Mouse (Mus musculus) MEL (cell line): ENCODE data around the gene Sptbn4. TPM values are rescaled to one million over a fixed set of nuclear protein-coding genes. Genes with fewer than 3 reads are reported as not detected.

ENCODE experiments used
- DNase-seq: peaks from one replicate; pipeline ENCODE4 v3.0.0; 2011; ENCODE audit warnings: low read depth, low spot score
- H3K27ac ChIP-seq: 2 replicates; pipeline ENCODE4 v1.5.1; 2012; ENCODE audit warnings: low read depth, mild to moderate bottlenecking, control low read depth, low read length, moderate library complexity; ENCODE audit not compliant: control insufficient read depth
- H3K27me3 ChIP-seq, 2 experiments: fragments of 150-350 bp in 1 of 2; sonication (generic) in 1 of 2; 2 replicates each; pipeline ENCODE4 v1.6.1; 2012; ENCODE audit warnings: low read length in 2 of 2, mild to moderate bottlenecking in 2 of 2, improper control_type of control experiment in 1 of 2, moderate library complexity in 1 of 2; ENCODE audit not compliant: insufficient read depth in 2 of 2, control insufficient read depth in 1 of 2
- H3K36me3 ChIP-seq, 2 experiments: 2 replicates each; pipeline ENCODE4 v1.6.1; 2012 to 2014; ENCODE audit warnings: low read length in 2 of 2, improper control_type of control experiment in 1 of 2, inconsistent platforms in 1 of 2, mild to moderate bottlenecking in 1 of 2; ENCODE audit not compliant: insufficient read depth in 2 of 2, control insufficient read depth in 1 of 2
- H3K4me1 ChIP-seq, 2 experiments: fragments of 150-350 bp in 1 of 2; sonication (generic) in 1 of 2; 2 replicates each; pipeline ENCODE4 v1.6.1; 2012; ENCODE audit warnings: low read length in 2 of 2, improper control_type of control experiment in 1 of 2, mild to moderate bottlenecking in 1 of 2; ENCODE audit not compliant: insufficient read depth in 2 of 2, control insufficient read depth in 1 of 2
- H3K4me3 ChIP-seq, 2 experiments: fragments of 150-350 bp in 1 of 2; sonication (generic) in 1 of 2; 2 replicates each; pipeline ENCODE4 v1.5.1; 2012; ENCODE audit warnings: low read depth in 2 of 2, low read length in 2 of 2, mild to moderate bottlenecking in 2 of 2, moderate library complexity in 2 of 2, control low read depth in 1 of 2, improper control_type of control experiment in 1 of 2; ENCODE audit not compliant: control insufficient read depth in 1 of 2, insufficient read depth in 1 of 2
- H3K79me2 ChIP-seq: 2 replicates; pipeline ENCODE4 v1.6.1; 2012; ENCODE audit warnings: mild to moderate bottlenecking, low read length, moderate library complexity; ENCODE audit not compliant: control insufficient read depth, poor library complexity, insufficient read depth
- H3K9ac ChIP-seq: 2 replicates; pipeline ENCODE4 v1.6.1; 2012; ENCODE audit warnings: low read depth, mild to moderate bottlenecking, control low read depth, low read length, moderate library complexity; ENCODE audit not compliant: control insufficient read depth, poor library complexity, severe bottlenecking
- H3K9me3 ChIP-seq: fragments of 150-350 bp; sonication (generic); replicated peaks from 2 replicates; pipeline ENCODE4 v1.6.1; 2012; ENCODE audit warnings: mild to moderate bottlenecking, low read length, improper control_type of control experiment, moderate library complexity; ENCODE audit not compliant: insufficient read depth
- BHLHE40 ChIP-seq: IDR thresholded peaks from 2 replicates; pipeline ENCODE4 v1.6.1; 2012; ENCODE audit warnings: low read depth, mild to moderate bottlenecking, inconsistent platforms, low read length, improper control_type of control experiment, borderline replicate concordance
- CTCF ChIP-seq, 3 experiments: IDR thresholded peaks in 2 of 3; conservative IDR thresholded peaks in 1 of 3; 2 replicates each; pipeline ENCODE4 v1.5.1; 2011 to 2012; ENCODE audit warnings: low read length in 3 of 3, low read depth in 2 of 3, mild to moderate bottlenecking in 2 of 3, improper control_type of control experiment in 1 of 3, inconsistent platforms in 1 of 3, mixed read lengths in 1 of 3, moderate library complexity in 1 of 3; ENCODE audit not compliant: control insufficient read depth in 1 of 3, insufficient read depth in 1 of 3, poor library complexity in 1 of 3, severe bottlenecking in 1 of 3
- HCFC1 ChIP-seq: IDR thresholded peaks from 2 replicates; pipeline ENCODE4 v1.6.1; 2012; ENCODE audit warnings: low read depth, mild to moderate bottlenecking, inconsistent platforms, low read length, improper control_type of control experiment, moderate library complexity
- MEF2A ChIP-seq: IDR thresholded peaks from 2 replicates; pipeline ENCODE4 v1.6.1; 2014; ENCODE audit warnings: low read depth, mild to moderate bottlenecking, inconsistent platforms, low read length, improper control_type of control experiment; ENCODE audit not compliant: poor library complexity, insufficient replicate concordance, severe bottlenecking; ENCODE audit errors: extremely low read depth
- MYB ChIP-seq: IDR thresholded peaks from 2 replicates; pipeline ENCODE4 v1.6.1; 2011; ENCODE audit warnings: mild to moderate bottlenecking, low read depth, low read length, improper control_type of control experiment
- MYC ChIP-seq: IDR thresholded peaks from 2 replicates; pipeline ENCODE4 v1.6.1; 2011; ENCODE audit warnings: low read depth, mild to moderate bottlenecking, low read length, improper control_type of control experiment, moderate library complexity
- NELFE ChIP-seq: IDR thresholded peaks from 2 replicates; pipeline ENCODE4 v1.6.1; 2011; ENCODE audit warnings: low read depth, low read length, improper control_type of control experiment
- NRF1 ChIP-seq: IDR thresholded peaks from 2 replicates; pipeline ENCODE4 v1.6.1; 2014; ENCODE audit warnings: low read depth, mild to moderate bottlenecking, inconsistent platforms, low read length, improper control_type of control experiment, moderate library complexity; ENCODE audit not compliant: poor library complexity, insufficient read depth, severe bottlenecking
- POLR2A ChIP-seq, 2 experiments: IDR thresholded peaks; 2 replicates each; pipeline ENCODE4 v1.6.1; 2011 to 2012; ENCODE audit warnings: low read length in 2 of 2, mild to moderate bottlenecking in 2 of 2, control low read depth in 1 of 2, improper control_type of control experiment in 1 of 2, low read depth in 1 of 2, moderate library complexity in 1 of 2; ENCODE audit not compliant: control insufficient read depth in 1 of 2, insufficient read depth in 1 of 2, poor library complexity in 1 of 2
- RAD21 ChIP-seq: IDR thresholded peaks from 2 replicates; pipeline ENCODE4 v1.6.1; 2011; ENCODE audit warnings: mild to moderate bottlenecking, low read depth, low read length, improper control_type of control experiment
- RCOR1 ChIP-seq: IDR thresholded peaks from 2 replicates; pipeline ENCODE4 v1.6.1; 2012; ENCODE audit warnings: low read depth, mild to moderate bottlenecking, inconsistent platforms, low read length, improper control_type of control experiment
- SIN3A ChIP-seq: IDR thresholded peaks from 2 replicates; pipeline ENCODE4 v1.6.1; 2012; ENCODE audit warnings: low read length, improper control_type of control experiment, inconsistent platforms
- SMC3 ChIP-seq: IDR thresholded peaks from 2 replicates; pipeline ENCODE4 v1.6.1; 2011; ENCODE audit warnings: low read depth, low read length, improper control_type of control experiment
- UBTF ChIP-seq: IDR thresholded peaks from 2 replicates; pipeline ENCODE4 v1.6.1; 2012; ENCODE audit warnings: low read depth, mild to moderate bottlenecking, inconsistent platforms, low read length, improper control_type of control experiment, moderate library complexity, borderline replicate concordance; ENCODE audit not compliant: insufficient read depth
- ZC3H11A ChIP-seq: IDR thresholded peaks from 2 replicates; pipeline ENCODE4 v1.6.1; 2012; ENCODE audit warnings: low read depth, mild to moderate bottlenecking, inconsistent platforms, low read length, improper control_type of control experiment
- ZKSCAN1 ChIP-seq: IDR thresholded peaks from 2 replicates; pipeline ENCODE4 v1.6.1; 2012; ENCODE audit warnings: low read depth, mild to moderate bottlenecking, inconsistent platforms, low read length, improper control_type of control experiment, moderate library complexity
- ZNF384 ChIP-seq: IDR thresholded peaks from 2 replicates; pipeline ENCODE4 v1.6.1; 2012; ENCODE audit warnings: low read depth, mild to moderate bottlenecking, inconsistent platforms, low read length, improper control_type of control experiment
- polyA plus RNA-seq, 2 experiments: library from polyadenylated mRNA; stranded (reverse) in 1 of 2; unstranded in 1 of 2; fragments of >175 nt in 1 of 2; fragments of >200 nt in 1 of 2; gene quantifications; 2 replicates each; pipeline versions ENCODE4 v1.2.1 to v1.2.4; 2012; ENCODE audit warnings: low replicate concordance in 2 of 2, low read depth in 1 of 2; ENCODE audit not compliant: insufficient read length in 2 of 2, insufficient read depth in 1 of 2, missing spikeins in 1 of 2
- total RNA-seq: library from RNA; depleted of rRNA; stranded (reverse); fragments of 300-350 nt; gene quantifications from 2 replicates; pipeline ENCODE4 v1.2.3, GENCODE M21; 2012

Gene Sptbn4
- total and polyA plus RNA-seq, 3 experiments, result 0.19 to 0.68 TPM; not detected in 1

DNA sequence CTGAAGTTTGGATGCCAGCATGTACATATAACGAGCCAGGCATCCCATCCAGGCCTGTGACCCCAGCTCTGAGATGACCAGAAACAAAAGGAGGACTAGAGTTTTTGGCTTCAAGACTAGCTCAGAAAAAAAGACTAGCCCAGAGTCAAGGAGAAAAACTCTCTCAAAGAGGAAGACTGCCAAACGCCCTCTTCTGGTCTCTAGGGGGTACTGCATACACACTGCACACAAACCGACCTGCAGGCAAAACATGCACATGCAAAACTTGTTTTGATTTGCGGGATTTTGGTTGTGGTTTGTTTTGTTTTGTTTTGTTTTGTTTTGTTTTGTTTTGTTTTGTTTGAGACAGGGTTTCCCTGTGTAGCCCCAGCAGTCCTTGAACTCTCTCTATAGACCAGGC is 7.5 kb downstream of the Sptbn4 start:
- H3K4me1 ChIP-seq, result no peaks in the 10 kb centered on the region
- no peaks in the 10 kb centered on the region for H3K9me3 ChIP-seq
- peak; percentile 40 for DNase-seq
- H3K4me3 ChIP-seq, result no peak overlapping the region
- H3K27me3 ChIP-seq, result no peaks in the 10 kb centered on the region; a peak in 1 of 4 replicates
- TF ChIP-seq RCOR1 (no peak), RAD21 (0 out of 2 replicates have a peak, but pooled peaks have one; percentile 1), ZNF384 (no peak), ZKSCAN1 (no peak), CTCF (IDR thresholded peaks at IDR 0.05 in 2 of 3, conservative IDR thresholded peaks at IDR 0.05 in 1 of 3; ENCODE audit: control insufficient read depth in 1 of 3, insufficient read depth in 1 of 3, low read depth in 2 of 3, low read length in 3 of 3, poor library complexity in 1 of 3, severe bottlenecking in 1 of 3) (peak; percentile 39 to 71 (median 48))
- no peaks in the 10 kb centered on the region for H3K79me2 ChIP-seq
- H3K9ac ChIP-seq, result no peak overlapping the region
- no peaks in the 10 kb centered on the region for H3K36me3 ChIP-seq
- H3K27ac ChIP-seq, result no peak overlapping the region

DNA sequence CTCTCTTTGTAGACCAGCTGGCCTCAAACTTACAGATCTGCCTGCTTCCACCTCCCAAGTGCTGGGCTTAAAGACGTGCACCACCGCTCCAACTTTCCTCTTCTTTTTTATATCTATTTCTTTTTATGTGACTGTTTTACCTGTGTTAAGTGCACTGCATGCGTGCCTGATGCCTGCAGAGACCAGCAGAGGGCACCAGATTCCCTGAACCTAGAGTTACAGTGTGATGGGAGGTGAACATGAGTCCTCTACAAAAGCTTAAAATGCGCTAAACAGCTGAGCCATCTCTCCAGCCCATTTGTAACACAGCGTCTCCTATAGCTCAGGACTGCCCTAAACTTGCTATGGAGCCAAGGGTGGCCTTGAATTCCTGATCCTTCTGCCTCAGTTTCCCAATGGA is 9.9 kb downstream of the Sptbn4 start:
- Histone ChIP-seq H3K79me2 (no peaks in the 10 kb centered on the region), H3K27me3 (peaks cover 0 to 1% of the 10 kb centered on the region in 2 experiments; a peak in 1 of 4 replicates), H3K4me3 (no peak overlapping the region), H3K4me1 (no peaks in the 10 kb centered on the region), H3K36me3 (no peaks in the 10 kb centered on the region), H3K9me3 (no peaks in the 10 kb centered on the region), H3K9ac (no peak overlapping the region), H3K27ac (no peak overlapping the region)
- no peak for TF ChIP-seq NRF1
- TF ChIP-seq MEF2A, result no peak
- TF ChIP-seq HCFC1, result no peak
- TF ChIP-seq ZNF384, result 0 out of 2 replicates have a peak, but pooled peaks have one; percentile 17
- no peak for TF ChIP-seq POLR2A (IDR thresholded peaks at IDR 0.05; ENCODE audit: control insufficient read depth in 1 of 2, insufficient read depth in 1 of 2, low read depth in 1 of 2, low read length in 2 of 2, poor library complexity in 1 of 2)
- no peak for TF ChIP-seq BHLHE40
- 0 out of 2 replicates have a peak, but pooled peaks have one; percentile 53 for TF ChIP-seq MYC
- TF ChIP-seq MYB, result no peak
- TF ChIP-seq ZC3H11A, result peak; percentile 89
- TF ChIP-seq UBTF, result no peak
- TF ChIP-seq SIN3A, result 0 out of 2 replicates have a peak, but pooled peaks have one; percentile 43
- peak; percentile 96 for TF ChIP-seq SMC3
- no peak for TF ChIP-seq NELFE
- peak; percentile 90 for TF ChIP-seq RAD21
- TF ChIP-seq CTCF (IDR thresholded peaks at IDR 0.05 in 2 of 3, conservative IDR thresholded peaks at IDR 0.05 in 1 of 3; ENCODE audit: control insufficient read depth in 1 of 3, insufficient read depth in 1 of 3, low read depth in 2 of 3, low read length in 3 of 3, poor library complexity in 1 of 3, severe bottlenecking in 1 of 3), result peak; percentile 85 to 94 (median 88)
- DNase-seq, result peak; percentile 81
